Mouse (Mus musculus): Measurements from ENCODE around the gene Ckap2. TPM values are rescaled to one million over a fixed set of nuclear protein-coding genes. Genes with fewer than 3 reads are reported as not detected.

Ckap2 gene
- polyA plus RNA-seq, 2 experiments, result 21.6 to 21.7 TPM

GRCm38 (mm10) chr8:22132062-22132461, 53.6 kb downstream of the Ckap2 start:
- H3K27me3 ChIP-seq (ENCODE audit: control insufficient read depth, insufficient read depth, low read length), result no peaks in the 10 kb centered on the region
- H3K4me3 ChIP-seq (ENCODE audit: insufficient read depth in 1 of 2, low read depth in 2 of 2, low read length in 2 of 2), result no peak overlapping the region
- H3K4me1 ChIP-seq (replicated peaks; ENCODE audit: control insufficient read depth in 2 of 2, insufficient read depth in 2 of 2, low read length in 1 of 2), result peaks cover 15 to 20% of the 10 kb centered on the region in 2 experiments
- H3K27ac ChIP-seq, result no peak overlapping the region
- ATAC-seq (ENCODE audit: insufficient read depth) (no peak), DNase-seq (ENCODE audit: low read depth in 3 of 3, low spot score in 3 of 3) (no peak)
- no peak overlapping the region for H3K4me2 ChIP-seq (ENCODE audit: low read depth)
- TF ChIP-seq CTCF (IDR thresholded peaks at IDR 0.05; ENCODE audit: low read depth) (no peak), EP300 (IDR thresholded peaks at IDR 0.05; ENCODE audit: low read depth) (no peak)
- no peak overlapping the region for H3K9ac ChIP-seq (replicated peaks)
- H3K9me3 ChIP-seq (ENCODE audit: control insufficient read depth, low read length), result no peaks in the 10 kb centered on the region
- 84% methylated on average over 12 of the region's 12 CpGs for WGBS (ENCODE audit: insufficient replicate concordance)
- no peaks in the 10 kb centered on the region for H3K36me3 ChIP-seq (replicated peaks; ENCODE audit: control insufficient read depth, insufficient read depth, low read depth)

- Histone ChIP-seq H3K4me1 (replicated peaks; ENCODE audit: control insufficient read depth in 2 of 2, insufficient read depth in 2 of 2, low read length in 1 of 2) (peaks cover 0 to 2% of the 10 kb centered on the region in 2 experiments; a peak in 2 of 4 replicates), H3K27ac (no peak within 1 kb of the TSS), H3K4me3 (ENCODE audit: insufficient read depth in 1 of 2, low read depth in 2 of 2, low read length in 2 of 2) (peak within 1 kb of the TSS; percentile 51 to 58), H3K27me3 (ENCODE audit: control insufficient read depth, insufficient read depth, low read length) (no peaks in the 10 kb centered on the region), H3K36me3 (replicated peaks; ENCODE audit: control insufficient read depth, insufficient read depth, low read depth) (no peaks in the 10 kb centered on the region), H3K9ac (replicated peaks) (peak within 1 kb of the TSS; percentile 2; the same call in 1 of the 2 replicates), H3K9me3 (ENCODE audit: control insufficient read depth, low read length) (no peaks in the 10 kb centered on the region), H3K4me2 (ENCODE audit: low read depth) (peak within 1 kb of the TSS; percentile 69)
- WGBS (ENCODE audit: insufficient replicate concordance), result 2% methylated on average over 29 of the region's 29 CpGs
- ATAC-seq (ENCODE audit: insufficient read depth) (peak; percentile 72), DNase-seq (ENCODE audit: low read depth in 3 of 3, low spot score in 3 of 3) (peak; percentile 24 to 64 (median 40))
- TF ChIP-seq CTCF (IDR thresholded peaks at IDR 0.05; ENCODE audit: low read depth), result peak; percentile 62
- no peak for TF ChIP-seq EP300 (IDR thresholded peaks at IDR 0.05; ENCODE audit: low read depth)
Measured at GRCm38 (mm10) chr8:22124220-22125152, 61.1 kb downstream of the Ckap2 start, which contains the start of gene Nek5. Gene Nek5, minus strand, starts transcription at chr8:22125053.

Other genes starting within 250 kb of the Ckap2 start
- not detected in 2 replicates for gene Defb35, start 247.5 kb downstream of the Ckap2 start, polyA plus RNA-seq (2012; rRNA removed)
- not detected in 2 replicates for gene Defb35, start 247.5 kb downstream of the Ckap2 start, polyA plus RNA-seq (2014; fragmentation: Nextera tagmentation; extraction: Ambion mirVana)
- gene Defb13, start 239.1 kb downstream of the Ckap2 start, polyA plus RNA-seq (2012; rRNA removed), result not detected in 2 replicates
- gene Defb13, start 239.1 kb downstream of the Ckap2 start, polyA plus RNA-seq (2014; fragmentation: Nextera tagmentation; extraction: Ambion mirVana), result not detected in 2 replicates
- gene Fam90a1a, start 227.1 kb downstream of the Ckap2 start, polyA plus RNA-seq (2012; rRNA removed), result not detected in 2 replicates
- gene Fam90a1a, start 227.1 kb downstream of the Ckap2 start, polyA plus RNA-seq (2014; fragmentation: Nextera tagmentation; extraction: Ambion mirVana), result not detected in 2 replicates
- gene Ccdc70, start 216.0 kb downstream of the Ckap2 start, polyA plus RNA-seq (2012; rRNA removed), result not detected in 2 replicates
- not detected in 2 replicates for gene Ccdc70, start 216.0 kb downstream of the Ckap2 start, polyA plus RNA-seq (2014; fragmentation: Nextera tagmentation; extraction: Ambion mirVana)
- 8.4 and 9.4 TPM in 2 replicates for gene Atp7b, start 125.5 kb downstream of the Ckap2 start, polyA plus RNA-seq (2012; rRNA removed)
- gene Atp7b, start 125.5 kb downstream of the Ckap2 start, polyA plus RNA-seq (2014; fragmentation: Nextera tagmentation; extraction: Ambion mirVana), result 10.4 and 12.0 TPM in 2 replicates
- 2.3 and 3.1 TPM in 2 replicates for gene Alg11, start 125.1 kb downstream of the Ckap2 start, polyA plus RNA-seq (2012; rRNA removed)
- 5.1 and 5.4 TPM in 2 replicates for gene Alg11, start 125.1 kb downstream of the Ckap2 start, polyA plus RNA-seq (2014; fragmentation: Nextera tagmentation; extraction: Ambion mirVana)
- 0.07 TPM in 1 of 2 replicates, not detected in the other for gene Nek5, start 60.8 kb downstream of the Ckap2 start, polyA plus RNA-seq (2012; rRNA removed)
- gene Nek5, start 60.8 kb downstream of the Ckap2 start, polyA plus RNA-seq (2014; fragmentation: Nextera tagmentation; extraction: Ambion mirVana), result 0.08 TPM in 1 of 2 replicates, not detected in the other
- 0.92 and 1.8 TPM in 2 replicates for gene Nek3, start 19.4 kb downstream of the Ckap2 start, polyA plus RNA-seq (2012; rRNA removed)
- gene Nek3, start 19.4 kb downstream of the Ckap2 start, polyA plus RNA-seq (2014; fragmentation: Nextera tagmentation; extraction: Ambion mirVana), result 1.4 and 1.7 TPM in 2 replicates
- gene Vps36, start 7.0 kb upstream of the Ckap2 start, polyA plus RNA-seq (2012; rRNA removed), result 3.2 and 4.9 TPM in 2 replicates
- gene Vps36, start 7.0 kb upstream of the Ckap2 start, polyA plus RNA-seq (2014; fragmentation: Nextera tagmentation; extraction: Ambion mirVana), result 7.8 and 8.4 TPM in 2 replicates
- gene Thsd1, start 41.5 kb upstream of the Ckap2 start, polyA plus RNA-seq (2012; rRNA removed), result 0.80 and 0.94 TPM in 2 replicates
- gene Thsd1, start 41.5 kb upstream of the Ckap2 start, polyA plus RNA-seq (2014; fragmentation: Nextera tagmentation; extraction: Ambion mirVana), result 1.1 and 1.3 TPM in 2 replicates
- gene Tpte, start 97.6 kb upstream of the Ckap2 start, polyA plus RNA-seq (2012; rRNA removed), result not detected in 2 replicates
- gene Tpte, start 97.6 kb upstream of the Ckap2 start, polyA plus RNA-seq (2014; fragmentation: Nextera tagmentation; extraction: Ambion mirVana), result not detected in 2 replicates
- gene Slc25a15, start 212.8 kb upstream of the Ckap2 start, polyA plus RNA-seq (2012; rRNA removed), result 6.5 and 8.7 TPM in 2 replicates
- 17.2 and 19.3 TPM in 2 replicates for gene Slc25a15, start 212.8 kb upstream of the Ckap2 start, polyA plus RNA-seq (2014; fragmentation: Nextera tagmentation; extraction: Ambion mirVana)
- gene Mrps31, start 225.5 kb upstream of the Ckap2 start, polyA plus RNA-seq (2012; rRNA removed), result 6.5 and 12.0 TPM in 2 replicates
- 28.3 and 29.3 TPM in 2 replicates for gene Mrps31, start 225.5 kb upstream of the Ckap2 start, polyA plus RNA-seq (2014; fragmentation: Nextera tagmentation; extraction: Ambion mirVana)